Mouse (Mus musculus) liver, embryonic 11.5 days (tissue): ENCODE measurements around the gene Bgn. TPM values are rescaled to one million over a fixed set of nuclear protein-coding genes. Genes with fewer than 3 reads are reported as not detected.
A peak's percentile ranks its signal among the peaks of the same experiment; 100 is the strongest.

ENCODE experiments used
- ATAC-seq: fragments of 200-750 bp; cut with Nextera tagmentation; replicated peaks from 2 replicates; pipeline ENCODE4 v1.8.0; 2017; ENCODE audit warnings: moderate number of reproducible peaks, mild to moderate bottlenecking, moderate TSS enrichment, moderate library complexity; ENCODE audit not compliant: low FRiP score
- DNase-seq: peaks from one replicate; pipeline ENCODE4 v3.0.0-alpha.2; 2017; ENCODE audit warnings: low spot score
- H3K27ac ChIP-seq: fragments of 300-500 bp; sonication (generic); 2 replicates; pipeline ENCODE4 v1.5.1; 2014; ENCODE audit warnings: mild to moderate bottlenecking, low read depth, low read length, control low read depth
- H3K27me3 ChIP-seq: fragments of 300-500 bp; sonication (generic); replicated peaks from 2 replicates; pipeline ENCODE4 v1.6.1; 2014; ENCODE audit warnings: low read length, mixed read lengths; ENCODE audit not compliant: control insufficient read depth, insufficient read depth
- H3K36me3 ChIP-seq: fragments of 300-500 bp; sonication (generic); 2 replicates; pipeline ENCODE4 v1.6.1; 2014; ENCODE audit warnings: mild to moderate bottlenecking, low read length, moderate library complexity, mixed read lengths; ENCODE audit not compliant: control insufficient read depth, insufficient read depth
- H3K4me1 ChIP-seq: fragments of 300-500 bp; sonication (generic); replicated peaks from 2 replicates; pipeline ENCODE4 v1.6.1; 2014; ENCODE audit warnings: low read length, mixed read lengths; ENCODE audit not compliant: control insufficient read depth, insufficient read depth
- H3K4me2 ChIP-seq: fragments of 300-500 bp; sonication (generic); 2 replicates; pipeline ENCODE4 v1.6.1; 2014; ENCODE audit warnings: mild to moderate bottlenecking, control low read depth, moderate library complexity
- H3K4me3 ChIP-seq: fragments of 300-500 bp; sonication (generic); 2 replicates; pipeline ENCODE4 v1.5.1; 2014; ENCODE audit warnings: low read depth, low read length, control low read depth
- H3K9ac ChIP-seq: fragments of 300-500 bp; sonication (generic); 2 replicates; pipeline ENCODE4 v1.6.1; 2014; ENCODE audit warnings: low read depth, low read length, control low read depth
- H3K9me3 ChIP-seq: fragments of 300-500 bp; sonication (generic); 2 replicates; pipeline ENCODE4 v1.6.1; 2016; ENCODE audit warnings: low read length, inconsistent platforms, mixed read lengths; ENCODE audit not compliant: control insufficient read depth
- WGBS: fragments of 180-500 bp; shearing (Covaris S2); extraction: QIAGEN DNeasy Blood & Tissue Kit; methylation state at CpG from one replicate; pipeline ENCODE4 v1.1.7; 2014; 5-methylcytosine and 5-hydroxymethylcytosine counted together
- polyA plus RNA-seq: library from polyadenylated mRNA; unstranded; fragments of >200 nt; fragmentation: Nextera tagmentation; extraction: Ambion mirVana; gene quantifications from 2 replicates; pipeline ENCODE4 v1.2.1, GENCODE M21; 2014

Bgn gene
- polyA plus RNA-seq: 21.5 and 22.9 TPM in 2 replicates

- peak within 1 kb of the TSS; percentile 26 for H3K4me3 ChIP-seq
- H3K36me3 ChIP-seq: no peaks in the 10 kb centered on the region
- H3K9ac ChIP-seq: no peak within 1 kb of the TSS
- DNase-seq (no peak), ATAC-seq (no peak)
- H3K27ac ChIP-seq: no peak within 1 kb of the TSS
- H3K27me3 ChIP-seq: peaks cover 32% of the 10 kb centered on the region
- 31% methylated on average over 8 of the region's 14 CpGs for WGBS
- peak within 1 kb of the TSS; percentile 46 for H3K4me2 ChIP-seq
- no peaks in the 10 kb centered on the region for H3K4me1 ChIP-seq
- H3K9me3 ChIP-seq: no peaks in the 10 kb centered on the region
These were observed at the start of gene Bgn for GRCm38 (mm10) chrX:73483484-73483810. Gene Bgn, plus strand, starts transcription at chrX:73483602.

GRCm38 (mm10) chrX:73435252-73435651 is 48.1 kb upstream of the Bgn start, which contains the start of gene Trex2:
Gene Trex2, minus strand, starts transcription at chrX:73435344.
- H3K9me3 ChIP-seq: no peaks in the 10 kb centered on the region
- no peak for DNase-seq
- peaks cover 10% of the 10 kb centered on the region for H3K27me3 ChIP-seq
- no peak within 1 kb of the TSS for H3K9ac ChIP-seq
- H3K27ac ChIP-seq: no peak within 1 kb of the TSS
- H3K4me1 ChIP-seq: no peaks in the 10 kb centered on the region
- H3K36me3 ChIP-seq: no peaks in the 10 kb centered on the region; the same call in 1 of the 2 replicates
- no peak within 1 kb of the TSS for H3K4me3 ChIP-seq
- 71% methylated on average over 11 of the region's 11 CpGs for WGBS
- ATAC-seq: no peak
- no peak within 1 kb of the TSS for H3K4me2 ChIP-seq

- DNase-seq: no peak
- Histone ChIP-seq H3K9me3 (no peaks in the 10 kb centered on the region), H3K4me2 (no peak overlapping the region), H3K4me3 (no peak overlapping the region), H3K4me1 (no peaks in the 10 kb centered on the region), H3K9ac (no peak overlapping the region), H3K36me3 (no peaks in the 10 kb centered on the region; the same call in 1 of the 2 replicates), H3K27me3 (peaks cover 4% of the 10 kb centered on the region), H3K27ac (no peak overlapping the region)
- WGBS: 62% methylated on average over 2 of the region's 2 CpGs
- ATAC-seq: no peak
These were observed 42.0 kb upstream of the Bgn start for GRCm38 (mm10) chrX:73441428-73441827.

GRCm38 (mm10) chrX:73451949-73452348 is 31.5 kb upstream of the Bgn start:
- Histone ChIP-seq H3K27ac (no peak overlapping the region), H3K36me3 (no peaks in the 10 kb centered on the region; the same call in 1 of the 2 replicates), H3K9me3 (no peaks in the 10 kb centered on the region), H3K27me3 (no peaks in the 10 kb centered on the region), H3K4me2 (no peak overlapping the region), H3K4me3 (no peak overlapping the region), H3K4me1 (no peaks in the 10 kb centered on the region), H3K9ac (no peak overlapping the region)
- ATAC-seq (no peak), DNase-seq (no peak)
- WGBS: 31% methylated on average over 2 of the region's 2 CpGs

GRCm38 (mm10) chrX:73458877-73459392 is 24.5 kb upstream of the Bgn start, which contains the start of gene Haus7:
Gene Haus7, minus strand, starts transcription at chrX:73459044.
- ATAC-seq: peak; percentile 100
- no peaks in the 10 kb centered on the region for H3K4me1 ChIP-seq
- DNase-seq: peak; percentile 85
- H3K9me3 ChIP-seq: no peaks in the 10 kb centered on the region
- no peak within 1 kb of the TSS; the same call in 1 of the 2 replicates for H3K27ac ChIP-seq
- H3K9ac ChIP-seq: peak within 1 kb of the TSS; percentile 70
- 19% methylated on average over 25 of the region's 26 CpGs for WGBS
- peak within 1 kb of the TSS; percentile 58 for H3K4me3 ChIP-seq
- no peaks in the 10 kb centered on the region for H3K36me3 ChIP-seq
- peak within 1 kb of the TSS; percentile 66 for H3K4me2 ChIP-seq
- H3K27me3 ChIP-seq: peaks cover 3% of the 10 kb centered on the region; the same call in 1 of the 2 replicates

- Histone ChIP-seq H3K4me2 (no peak overlapping the region), H3K36me3 (no peaks in the 10 kb centered on the region), H3K27ac (no peak overlapping the region), H3K27me3 (peaks cover 3% of the 10 kb centered on the region; the same call in 1 of the 2 replicates), H3K9me3 (no peaks in the 10 kb centered on the region), H3K4me3 (no peak overlapping the region), H3K4me1 (no peaks in the 10 kb centered on the region), H3K9ac (no peak overlapping the region)
- WGBS: 81% methylated on average over 4 of the region's 4 CpGs
- no peak for ATAC-seq
- DNase-seq: no peak
These were observed 22.6 kb upstream of the Bgn start for GRCm38 (mm10) chrX:73460792-73461191.

- ATAC-seq (no peak), DNase-seq (no peak)
- H3K9me3 ChIP-seq: no peaks in the 10 kb centered on the region
- no peak overlapping the region for H3K4me3 ChIP-seq
- WGBS: 73% methylated on average over 9 of the region's 9 CpGs
- no peaks in the 10 kb centered on the region for H3K4me1 ChIP-seq
- no peak overlapping the region for H3K4me2 ChIP-seq
- no peak overlapping the region for H3K9ac ChIP-seq
- H3K36me3 ChIP-seq: no peaks in the 10 kb centered on the region
- H3K27me3 ChIP-seq: peaks cover 3% of the 10 kb centered on the region; the same call in 1 of the 2 replicates
- no peak overlapping the region for H3K27ac ChIP-seq
These were observed 17.8 kb upstream of the Bgn start for GRCm38 (mm10) chrX:73465483-73466186.

GRCm38 (mm10) chrX:73467446-73468241 is 15.8 kb upstream of the Bgn start:
- WGBS: 52% methylated on average over 5 of the region's 5 CpGs
- Histone ChIP-seq H3K36me3 (no peaks in the 10 kb centered on the region), H3K27ac (no peak overlapping the region), H3K27me3 (peaks cover 6% of the 10 kb centered on the region), H3K4me2 (no peak overlapping the region), H3K4me1 (no peaks in the 10 kb centered on the region), H3K4me3 (no peak overlapping the region), H3K9ac (no peak overlapping the region), H3K9me3 (no peaks in the 10 kb centered on the region)
- ATAC-seq (no peak), DNase-seq (no peak)
